Mouse (Mus musculus) stomach, embryonic 16.5 days (tissue): ENCODE measurements at regions not wholly inside any gene's neighbourhood (a gene's known extent, or its start where the extent isn't known, plus 50 kb on each side); places are given as distances from the start of the nearest gene placed in this dataset.

Experiments
- ATAC-seq: fragments of 200-750 bp; cut with Nextera tagmentation; 2 replicates; pipeline ENCODE4 v1.8.0; 2017; ENCODE audit warnings: moderate number of reproducible peaks, moderate TSS enrichment; ENCODE audit not compliant: insufficient read depth, low FRiP score
- H3K27ac ChIP-seq: fragments of 300-500 bp; sonication (generic); 2 replicates; pipeline ENCODE4 v1.5.1; 2014; ENCODE audit warnings: low read length
- H3K27me3 ChIP-seq: fragments of 300-500 bp; sonication (generic); 2 replicates; pipeline ENCODE4 v1.6.1; 2014; ENCODE audit warnings: low read length, control low read depth, mixed read lengths; ENCODE audit not compliant: control insufficient read depth, insufficient read depth
- H3K36me3 ChIP-seq: fragments of 300-500 bp; sonication (generic); 2 replicates; pipeline ENCODE4 v1.6.1; 2014; ENCODE audit warnings: low read length; ENCODE audit not compliant: control insufficient read depth, insufficient read depth
- H3K4me1 ChIP-seq: fragments of 300-500 bp; sonication (generic); 2 replicates; pipeline ENCODE4 v1.6.1; 2014; ENCODE audit warnings: low read length, control low read depth, mixed read lengths; ENCODE audit not compliant: control insufficient read depth, insufficient read depth
- H3K4me2 ChIP-seq: fragments of 300-500 bp; sonication (generic); 2 replicates; pipeline ENCODE4 v1.6.1; 2014; ENCODE audit warnings: low read depth, low read length, mixed read lengths
- H3K4me3 ChIP-seq: fragments of 300-500 bp; sonication (generic); replicated peaks from 2 replicates; pipeline ENCODE4 v1.5.1; 2014; ENCODE audit warnings: mild to moderate bottlenecking, low read length
- H3K9ac ChIP-seq: fragments of 300-500 bp; sonication (generic); 2 replicates; pipeline ENCODE4 v1.6.1; 2014; ENCODE audit warnings: low read length
- H3K9me3 ChIP-seq: fragments of 300-500 bp; sonication (generic); replicated peaks from 2 replicates; pipeline ENCODE4 v1.6.1; 2016; ENCODE audit warnings: low read length, control low read depth; ENCODE audit not compliant: control insufficient read depth
- WGBS: fragments of 180-500 bp; shearing (Covaris S2); extraction: QIAGEN DNeasy Blood & Tissue Kit; methylation state at CpG from one replicate; pipeline ENCODE4 v1.1.7; 2014; 5-methylcytosine and 5-hydroxymethylcytosine counted together

DNA sequence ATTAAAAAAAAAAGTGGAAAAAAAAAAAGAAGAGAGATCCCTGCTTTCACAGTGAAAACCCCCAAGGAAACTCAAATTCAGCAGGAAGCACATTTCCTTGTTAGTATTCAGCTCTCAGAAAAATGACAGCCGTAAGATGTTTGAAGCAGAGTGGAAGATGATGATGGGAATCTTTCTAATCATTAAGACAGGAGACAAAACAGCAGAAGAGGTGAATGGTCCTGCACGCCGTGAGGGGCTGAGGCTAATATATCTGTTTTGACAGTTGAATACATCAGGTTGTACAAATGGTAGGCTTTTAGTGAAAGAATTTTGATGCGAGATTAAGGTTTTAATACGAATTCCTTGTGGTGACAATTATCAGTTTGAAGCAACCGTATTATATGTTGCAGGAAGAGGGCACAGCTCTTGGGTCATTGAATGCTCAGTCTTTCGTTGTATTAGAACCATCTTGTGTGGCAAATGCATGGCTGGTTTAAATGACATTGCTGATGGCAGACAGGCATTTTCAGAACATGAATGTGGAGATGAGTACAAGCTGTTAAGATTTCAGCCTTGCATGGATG, 649.3 kb downstream of the Hace1 start:
- H3K9me3 ChIP-seq = no peaks in the 10 kb centered on the region
- H3K27ac ChIP-seq = no peak overlapping the region
- H3K36me3 ChIP-seq = no peaks in the 10 kb centered on the region
- no peak for ATAC-seq
- H3K4me3 ChIP-seq = no peak overlapping the region
- no peak overlapping the region for H3K9ac ChIP-seq
- H3K4me2 ChIP-seq = no peak overlapping the region
- H3K27me3 ChIP-seq = no peaks in the 10 kb centered on the region
- no peaks in the 10 kb centered on the region for H3K4me1 ChIP-seq
- 39% methylated on average over 7 of the region's 7 CpGs for WGBS

DNA sequence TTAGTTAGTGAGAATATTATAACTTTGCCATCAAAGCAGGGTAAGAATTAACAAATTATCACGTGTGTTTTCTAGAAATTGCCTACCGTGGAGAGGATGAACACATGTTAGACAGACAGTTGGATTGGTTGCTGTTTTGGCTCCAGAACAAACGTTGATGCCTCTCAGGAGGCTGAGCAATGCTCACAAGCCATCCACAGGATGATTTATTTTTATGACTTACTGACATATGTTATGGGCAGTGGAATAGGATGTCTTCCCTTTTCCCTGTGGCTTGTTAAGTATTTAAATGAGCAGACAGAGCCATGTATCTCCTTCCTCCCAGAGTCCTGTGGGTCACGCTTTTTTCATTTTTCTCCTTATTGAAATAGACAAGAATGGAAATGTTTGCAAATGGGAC, 652.0 kb downstream of the Hace1 start:
- no peaks in the 10 kb centered on the region for H3K9me3 ChIP-seq
- no peak overlapping the region for H3K4me3 ChIP-seq
- no peak overlapping the region for H3K9ac ChIP-seq
- WGBS = 51% methylated on average over 4 of the region's 4 CpGs
- H3K4me2 ChIP-seq = no peak overlapping the region
- no peaks in the 10 kb centered on the region for H3K4me1 ChIP-seq
- H3K27me3 ChIP-seq = no peaks in the 10 kb centered on the region
- ATAC-seq = no peak
- no peak overlapping the region for H3K27ac ChIP-seq
- H3K36me3 ChIP-seq = no peaks in the 10 kb centered on the region

DNA sequence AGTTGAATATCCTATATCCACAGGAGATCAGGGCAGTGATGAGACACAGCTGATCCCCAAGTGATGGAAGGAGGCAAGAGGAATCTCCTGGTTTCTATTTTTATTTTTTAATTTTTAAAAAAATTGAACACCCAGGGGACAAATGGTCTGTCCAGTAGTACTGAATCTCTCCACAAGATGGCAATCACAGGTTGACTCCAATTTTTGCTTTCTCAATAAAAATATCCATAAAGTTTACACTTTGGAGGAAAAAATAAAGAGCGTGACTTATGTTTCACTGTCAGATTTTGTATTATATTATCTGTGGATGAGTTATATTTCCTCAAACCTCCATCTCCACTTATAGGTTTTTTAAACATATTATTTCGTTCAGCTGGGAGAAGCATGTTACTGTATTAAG, 658.0 kb downstream of the Hace1 start:
- Histone ChIP-seq H3K27me3 (no peaks in the 10 kb centered on the region), H3K4me1 (no peaks in the 10 kb centered on the region), H3K36me3 (no peaks in the 10 kb centered on the region), H3K4me3 (no peak overlapping the region), H3K9me3 (no peaks in the 10 kb centered on the region), H3K9ac (no peak overlapping the region), H3K4me2 (no peak overlapping the region), H3K27ac (no peak overlapping the region)
- no peak for ATAC-seq
- 45% methylated on average over 2 of the region's 2 CpGs for WGBS

DNA sequence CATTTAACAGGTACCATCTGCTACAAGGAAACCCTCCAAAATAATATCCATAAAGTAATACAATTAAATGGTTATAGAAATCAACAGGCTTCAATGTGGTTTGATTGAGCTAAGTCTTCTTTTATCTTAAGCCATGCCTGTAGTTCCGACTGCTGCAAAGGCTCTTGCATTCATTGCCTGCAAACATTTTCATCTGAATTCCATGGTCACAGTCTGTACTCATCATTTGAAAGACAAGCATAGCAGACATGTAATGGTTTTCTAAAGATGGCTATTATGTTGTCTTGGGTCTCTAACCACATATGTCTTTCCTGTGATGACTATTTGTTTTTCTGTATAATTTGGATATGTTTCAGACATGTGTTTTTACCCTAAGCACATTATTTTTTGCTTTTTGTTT, 677.9 kb downstream of the Hace1 start:
- no peak overlapping the region for H3K4me2 ChIP-seq
- no peaks in the 10 kb centered on the region for H3K9me3 ChIP-seq
- H3K36me3 ChIP-seq = no peaks in the 10 kb centered on the region
- WGBS = 80% methylated on average over 1 of the region's 1 CpGs
- H3K27ac ChIP-seq = no peak overlapping the region
- H3K27me3 ChIP-seq = no peaks in the 10 kb centered on the region
- no peak for ATAC-seq
- no peak overlapping the region for H3K9ac ChIP-seq
- no peak overlapping the region for H3K4me3 ChIP-seq
- H3K4me1 ChIP-seq = no peaks in the 10 kb centered on the region

DNA sequence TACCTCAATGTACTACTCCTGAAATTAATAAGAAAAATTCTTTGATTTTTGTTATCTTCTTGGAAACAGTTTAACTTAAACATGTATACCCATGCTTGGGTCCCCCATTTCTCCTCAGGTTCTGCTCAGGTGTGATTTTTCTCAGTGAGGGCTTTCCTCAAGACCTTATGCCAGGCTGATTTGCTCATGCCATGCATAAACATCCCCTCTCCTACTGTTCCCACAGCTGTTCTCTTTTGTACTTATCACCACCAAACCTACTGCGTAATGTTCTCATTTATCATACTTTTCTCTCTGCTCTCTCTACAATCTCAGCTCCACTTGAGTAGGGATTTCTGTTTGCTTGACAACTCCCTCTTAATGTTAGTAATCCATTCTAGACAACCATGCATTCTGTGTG, 692.1 kb downstream of the Hace1 start:
- H3K27ac ChIP-seq = no peak overlapping the region
- no peak for ATAC-seq
- 56% methylated on average over 1 of the region's 1 CpGs for WGBS

DNA sequence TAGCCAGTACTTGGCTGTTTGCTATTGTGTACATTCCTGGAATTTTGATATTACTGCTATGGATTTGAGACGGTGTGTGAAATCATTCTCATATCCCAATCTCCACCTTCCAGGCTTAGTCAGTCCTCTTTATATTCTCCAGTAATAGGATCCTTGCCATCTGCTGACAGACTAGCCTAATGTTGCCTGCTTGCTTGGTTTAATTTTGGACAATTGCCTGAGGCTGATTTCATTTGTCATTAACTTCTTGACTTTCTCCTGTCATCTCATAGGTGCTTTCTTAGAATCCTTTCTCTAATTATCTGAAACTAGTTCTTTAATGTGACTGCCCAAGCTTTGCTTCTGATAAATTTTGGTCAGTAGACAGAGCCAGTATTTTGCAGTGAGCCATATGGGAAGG, 696.2 kb downstream of the Hace1 start:
- no peak overlapping the region for H3K4me3 ChIP-seq
- H3K4me2 ChIP-seq = no peak overlapping the region
- H3K9ac ChIP-seq = no peak overlapping the region
- no peaks in the 10 kb centered on the region for H3K9me3 ChIP-seq
- no peaks in the 10 kb centered on the region for H3K36me3 ChIP-seq
- ATAC-seq = no peak
- no peaks in the 10 kb centered on the region for H3K27me3 ChIP-seq
- H3K4me1 ChIP-seq = no peaks in the 10 kb centered on the region
- 42% methylated on average over 1 of the region's 1 CpGs for WGBS
- no peak overlapping the region for H3K27ac ChIP-seq

More for the DNA sequence above, 692.1 kb downstream of the Hace1 start:
- Histone ChIP-seq H3K9ac (no peak overlapping the region), H3K4me3 (no peak overlapping the region), H3K27me3 (no peaks in the 10 kb centered on the region), H3K4me2 (no peak overlapping the region), H3K36me3 (no peaks in the 10 kb centered on the region), H3K9me3 (no peaks in the 10 kb centered on the region), H3K4me1 (no peaks in the 10 kb centered on the region)

DNA sequence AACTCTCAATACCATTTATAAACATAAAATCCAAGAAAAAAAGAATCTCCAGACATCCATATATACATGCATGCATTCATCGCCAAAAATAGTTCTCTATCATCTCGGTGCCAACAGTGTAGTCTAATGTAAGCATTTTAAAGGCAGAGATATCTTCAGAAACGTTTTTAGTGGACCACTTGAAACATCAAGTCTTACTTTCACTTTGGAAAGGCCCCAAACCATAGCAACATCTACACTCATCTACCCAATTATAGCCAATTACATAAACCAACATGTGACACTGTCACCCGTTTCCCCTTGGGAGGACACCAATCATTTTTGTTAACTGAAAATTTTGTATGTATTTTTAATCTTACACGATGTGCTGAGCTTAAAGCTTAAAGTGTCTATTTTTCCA, 716.7 kb downstream of the Hace1 start:
- H3K27me3 ChIP-seq = no peaks in the 10 kb centered on the region
- H3K27ac ChIP-seq = no peak overlapping the region
- H3K9me3 ChIP-seq = no peaks in the 10 kb centered on the region
- H3K9ac ChIP-seq = no peak overlapping the region
- no peaks in the 10 kb centered on the region for H3K36me3 ChIP-seq
- no peak for ATAC-seq
- no peaks in the 10 kb centered on the region for H3K4me1 ChIP-seq
- H3K4me3 ChIP-seq = no peak overlapping the region
- no peak overlapping the region for H3K4me2 ChIP-seq
- WGBS = 46% methylated on average over 5 of the region's 5 CpGs

DNA sequence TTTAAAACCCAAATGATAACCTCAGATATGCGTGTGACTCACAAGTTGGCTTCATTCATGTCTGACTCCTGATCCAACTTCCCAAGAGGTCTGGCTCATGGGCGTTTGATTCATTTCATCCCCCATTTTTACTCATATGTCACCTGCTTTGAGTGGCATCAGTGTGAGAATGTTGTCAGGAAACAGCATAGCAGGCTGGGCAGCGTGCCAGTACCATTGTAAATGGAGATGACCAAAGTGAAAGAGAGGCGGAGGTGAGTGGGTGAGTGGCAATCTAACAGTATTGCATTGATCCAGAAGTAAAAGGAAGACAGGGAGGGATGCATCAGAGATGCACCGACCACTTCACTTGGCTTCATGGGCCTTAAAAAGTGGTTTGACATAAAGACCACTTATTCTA, 720.7 kb downstream of the Hace1 start:
- ATAC-seq = no peak
- H3K9me3 ChIP-seq = no peaks in the 10 kb centered on the region
- H3K4me2 ChIP-seq = no peak overlapping the region
- no peaks in the 10 kb centered on the region for H3K36me3 ChIP-seq
- 71% methylated on average over 5 of the region's 5 CpGs for WGBS
- no peak overlapping the region for H3K27ac ChIP-seq
- H3K9ac ChIP-seq = no peak overlapping the region
- no peaks in the 10 kb centered on the region for H3K27me3 ChIP-seq
- no peaks in the 10 kb centered on the region for H3K4me1 ChIP-seq
- H3K4me3 ChIP-seq = no peak overlapping the region

DNA sequence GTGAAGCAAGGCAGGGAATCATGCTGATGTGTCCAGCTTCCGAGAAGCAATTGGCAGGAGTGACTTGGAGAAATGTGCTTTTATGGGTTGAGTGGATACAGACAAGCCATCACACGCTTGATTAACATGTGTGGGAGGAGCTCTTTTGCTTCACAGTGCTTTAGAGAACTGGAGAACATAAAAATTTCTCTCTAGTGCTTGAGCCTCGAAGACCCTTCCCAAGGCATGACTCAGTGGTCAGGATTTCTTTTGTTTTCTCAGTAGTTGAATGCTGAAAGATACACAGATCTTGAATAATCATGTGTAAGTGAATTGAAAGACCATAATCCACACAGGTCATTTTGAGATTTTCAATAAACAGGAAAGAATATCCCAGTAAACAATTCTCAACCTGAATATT, 721.9 kb downstream of the Hace1 start:
- Histone ChIP-seq H3K27me3 (no peaks in the 10 kb centered on the region), H3K9ac (no peak overlapping the region), H3K36me3 (no peaks in the 10 kb centered on the region), H3K4me2 (no peak overlapping the region), H3K27ac (no peak overlapping the region), H3K4me3 (no peak overlapping the region), H3K4me1 (no peaks in the 10 kb centered on the region), H3K9me3 (no peaks in the 10 kb centered on the region)
- WGBS = 59% methylated on average over 3 of the region's 3 CpGs
- ATAC-seq = no peak
